Mouse (Mus musculus) C2C12 (cell line): ENCODE measurements around the gene Hist2h2bb. TPM values are rescaled to one million over a fixed set of nuclear protein-coding genes. Genes with fewer than 3 reads are reported as not detected.

Experiments used
- H3K27me3 ChIP-seq: one replicate; pipeline ENCODE4 v1.6.1; 2011; ENCODE audit not compliant: control insufficient read depth, insufficient read depth, insufficient read length
- H3K36me3 ChIP-seq: one replicate; pipeline ENCODE4 v1.6.1; 2011; ENCODE audit not compliant: control insufficient read depth, insufficient read depth
- H3K4me3 ChIP-seq: one replicate; pipeline ENCODE4 v1.5.1; 2011; ENCODE audit warnings: mild to moderate bottlenecking, control low read depth; ENCODE audit not compliant: poor library complexity, insufficient read depth, severe bottlenecking
- H3K79me2 ChIP-seq: one replicate; pipeline ENCODE4 v1.6.1; 2011; ENCODE audit not compliant: control insufficient read depth, insufficient read depth
- H3K79me3 ChIP-seq: one replicate; pipeline ENCODE4 v1.6.1; 2011; ENCODE audit warnings: low read depth, control low read depth
- H3ac ChIP-seq: one replicate; pipeline ENCODE3; 2011; ENCODE audit warnings: low read depth; ENCODE audit not compliant: control insufficient read depth, insufficient read length
- CEBPB ChIP-seq: IDR thresholded peaks from one replicate; pipeline ENCODE4 v1.6.1; 2011; ENCODE audit warnings: low read depth, mild to moderate bottlenecking, control low read depth, moderate library complexity
- CTCF ChIP-seq: IDR thresholded peaks from one replicate; pipeline ENCODE4 v1.5.1; 2011; ENCODE audit not compliant: control insufficient read depth, insufficient read depth, insufficient read length
- FOSL1 ChIP-seq: IDR thresholded peaks from one replicate; pipeline ENCODE4 v1.8.0; 2011; ENCODE audit warnings: mild to moderate bottlenecking, low read length; ENCODE audit not compliant: poor library complexity, insufficient read depth, severe bottlenecking
- MAX ChIP-seq: IDR thresholded peaks from one replicate; pipeline ENCODE4 v1.6.1; 2011; ENCODE audit warnings: mild to moderate bottlenecking, control low read depth
- MYOD1 ChIP-seq: IDR thresholded peaks from one replicate; pipeline ENCODE4 v1.6.1; 2011; ENCODE audit warnings: low read depth; ENCODE audit not compliant: control insufficient read depth, insufficient read length
- MYOG ChIP-seq: IDR thresholded peaks from one replicate; pipeline ENCODE4 v1.6.1; 2011; ENCODE audit not compliant: control insufficient read depth, insufficient read length; ENCODE audit errors: extremely low read depth
- USF1 ChIP-seq: IDR thresholded peaks from one replicate; pipeline ENCODE4 v1.6.1; 2011; ENCODE audit warnings: low read depth, mild to moderate bottlenecking, control low read depth, moderate library complexity
- polyA plus RNA-seq: library from polyadenylated mRNA; unstranded; fragments of >200 nt; fragmentation: generic; extraction: Trizol; gene quantifications from one replicate; pipeline ENCODE4 v1.2.1, GENCODE M21; 2012; ENCODE audit warnings: missing spikeins

Hist2h2bb gene
- polyA plus RNA-seq, 1 experiment = 3.3 TPM

GRCm38 (mm10) chr3:96225421-96225820 is 44.1 kb upstream of the Hist2h2bb start:
- no peaks in the 10 kb centered on the region for H3K27me3 ChIP-seq
- no peaks in the 10 kb centered on the region for H3K79me3 ChIP-seq
- no peaks in the 10 kb centered on the region for H3K79me2 ChIP-seq
- TF ChIP-seq FOSL1 = no peak
- no peak for TF ChIP-seq USF1
- no peak for TF ChIP-seq CEBPB
- TF ChIP-seq MYOG = no peak
- no peak for TF ChIP-seq CTCF
- TF ChIP-seq MYOD1 = no peak
- TF ChIP-seq MAX = no peak
- H3K36me3 ChIP-seq = no peaks in the 10 kb centered on the region
- no peak overlapping the region for H3K4me3 ChIP-seq
- no peak overlapping the region for H3ac ChIP-seq

GRCm38 (mm10) chr3:96226695-96227648 is 42.6 kb upstream of the Hist2h2bb start:
- no peaks in the 10 kb centered on the region for H3K79me2 ChIP-seq
- no peaks in the 10 kb centered on the region for H3K27me3 ChIP-seq
- TF ChIP-seq MAX (peak; percentile 82), USF1 (peak; percentile 100), CTCF (no peak), MYOD1 (no peak), MYOG (no peak), CEBPB (no peak), FOSL1 (peak; percentile 79)
- H3K36me3 ChIP-seq = no peaks in the 10 kb centered on the region
- H3ac ChIP-seq = peak overlapping the region; percentile 12
- no peaks in the 10 kb centered on the region for H3K79me3 ChIP-seq
- no peak overlapping the region for H3K4me3 ChIP-seq

GRCm38 (mm10) chr3:96228828-96229227 is 40.7 kb upstream of the Hist2h2bb start:
- no peak overlapping the region for H3ac ChIP-seq
- H3K27me3 ChIP-seq = no peaks in the 10 kb centered on the region
- H3K36me3 ChIP-seq = no peaks in the 10 kb centered on the region
- no peaks in the 10 kb centered on the region for H3K79me2 ChIP-seq
- no peaks in the 10 kb centered on the region for H3K79me3 ChIP-seq
- TF ChIP-seq MYOG = no peak
- TF ChIP-seq MYOD1 = no peak
- no peak for TF ChIP-seq MAX
- no peak for TF ChIP-seq CEBPB
- TF ChIP-seq USF1 = no peak
- no peak for TF ChIP-seq CTCF
- TF ChIP-seq FOSL1 = no peak
- H3K4me3 ChIP-seq = no peak overlapping the region

- Histone ChIP-seq H3K4me3 (no peak overlapping the region), H3K79me2 (no peaks in the 10 kb centered on the region)
Measured at GRCm38 (mm10) chr3:96230404-96230803, 39.1 kb upstream of the Hist2h2bb start.

GRCm38 (mm10) chr3:96230910-96231757 is 38.4 kb upstream of the Hist2h2bb start:
- H3K27me3 ChIP-seq = no peaks in the 10 kb centered on the region
- no peaks in the 10 kb centered on the region for H3K36me3 ChIP-seq
- H3ac ChIP-seq = no peak overlapping the region
- no peak overlapping the region for H3K4me3 ChIP-seq
- H3K79me3 ChIP-seq = no peaks in the 10 kb centered on the region
- no peaks in the 10 kb centered on the region for H3K79me2 ChIP-seq
- no peak for TF ChIP-seq MYOG
- TF ChIP-seq CEBPB = no peak
- no peak for TF ChIP-seq MAX
- no peak for TF ChIP-seq CTCF
- no peak for TF ChIP-seq USF1
- TF ChIP-seq FOSL1 = no peak
- no peak for TF ChIP-seq MYOD1

More at GRCm38 (mm10) chr3:96230404-96230803, 39.1 kb upstream of the Hist2h2bb start:
- Histone ChIP-seq H3ac (no peak overlapping the region), H3K27me3 (no peaks in the 10 kb centered on the region), H3K79me3 (no peaks in the 10 kb centered on the region), H3K36me3 (no peaks in the 10 kb centered on the region)
- TF ChIP-seq USF1 (no peak), MYOD1 (no peak), MAX (no peak), MYOG (no peak), CEBPB (no peak), FOSL1 (no peak), CTCF (no peak)
